Mouse (Mus musculus) T-helper 17 cell (primary cell): ENCODE data around the gene Snx20.

Source experiments
- in situ Hi-C, 2 experiments: fragments of 300-600 bp; cut with MboI, MseI; formaldehyde crosslinking; loops; 1 replicate in 1 of 2; 2 replicates in 1 of 2; pipeline ENCODE4 v1.15.1; 2025; ENCODE audit warnings: high pct_unique_total_duplicates in 2 of 2

The Snx20 gene

GRCm38 (mm10) chr8:88635474-88636397, at the start of gene Snx20:
Gene Snx20 (minus strand): TSS chr8:88636128.
- in situ Hi-C loops = loop anchor here in 1 of 2 experiments (5.0 to 25.0 kb wide), 3 partner anchors 57 to 1773 kb away; no protein-coding TSS in a partner anchor

- in situ Hi-C loops = loop anchor here in 1 of 2 experiments (5.0 kb wide), 1 partner anchor 41 kb away; no protein-coding TSS in a partner anchor
These were observed 47.8 kb upstream of the Snx20 start for GRCm38 (mm10) chr8:88683656-88684289.

DNA sequence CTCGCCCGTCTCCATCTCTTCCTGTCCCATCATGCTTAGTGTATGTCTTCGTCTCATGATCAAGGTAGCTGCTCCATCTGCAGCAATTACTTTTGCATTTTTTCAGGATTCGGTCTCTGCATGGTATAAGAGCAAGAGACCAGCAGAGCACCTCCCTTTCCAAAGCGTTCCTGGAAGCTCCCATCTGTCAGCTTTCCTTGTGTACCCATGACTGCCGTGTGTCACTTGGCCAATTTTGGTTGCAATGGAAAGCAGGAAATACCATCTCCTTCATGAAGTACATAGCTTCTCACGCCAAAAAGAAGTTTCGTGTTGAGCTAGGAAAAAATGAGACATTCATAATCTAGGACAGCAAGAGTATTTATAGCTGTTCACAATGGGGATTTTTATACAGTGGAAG, 45.1 kb upstream of the Snx20 start:
- in situ Hi-C loops = loop anchor here in 1 of 2 experiments (5.0 kb wide), 1 partner anchor 39 kb away; no protein-coding TSS in a partner anchor

DNA sequence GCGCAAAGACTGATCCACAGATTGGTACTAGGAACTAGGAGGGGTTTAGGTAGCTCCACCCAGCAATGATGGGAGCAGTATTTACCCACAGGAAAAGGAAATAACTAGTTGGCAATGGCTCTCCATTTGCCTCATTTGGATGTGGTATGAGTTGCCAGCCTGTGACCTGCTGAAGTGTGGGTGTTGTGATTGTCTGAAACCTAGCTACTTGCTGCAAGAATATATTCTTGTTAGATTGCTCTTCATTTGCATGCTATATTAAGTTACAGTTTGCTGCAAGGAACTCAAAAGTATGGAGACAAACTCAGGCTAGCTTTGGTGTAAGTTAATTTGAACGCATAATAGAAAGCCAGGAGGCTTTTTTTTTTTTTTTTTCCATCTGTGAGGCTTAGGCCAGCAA, 44.6 kb upstream of the Snx20 start:
- in situ Hi-C loops = loop anchor here in 1 of 2 experiments (5.0 kb wide), 1 partner anchor 38 kb away; no protein-coding TSS in a partner anchor

DNA sequence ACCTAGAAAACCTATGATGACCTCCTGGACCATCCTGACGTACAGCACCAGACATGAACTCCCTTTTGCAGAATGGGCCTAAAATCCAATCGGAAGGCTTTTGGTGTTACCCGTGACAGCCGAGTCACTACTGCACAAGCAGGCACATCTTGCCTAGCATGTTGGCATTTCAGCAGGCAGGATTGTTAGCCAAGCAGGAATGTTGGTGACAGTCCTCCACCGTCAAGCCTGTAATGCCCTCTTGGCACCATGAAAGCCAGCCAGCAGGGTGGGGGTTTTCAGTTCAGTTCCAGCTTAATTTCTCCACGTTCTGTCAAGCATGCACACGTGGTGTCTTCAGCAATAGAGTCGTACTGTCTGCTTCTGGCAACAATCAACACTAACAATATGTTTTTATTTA, 41.1 kb upstream of the Snx20 start:
- in situ Hi-C loops = no loop called here

DNA sequence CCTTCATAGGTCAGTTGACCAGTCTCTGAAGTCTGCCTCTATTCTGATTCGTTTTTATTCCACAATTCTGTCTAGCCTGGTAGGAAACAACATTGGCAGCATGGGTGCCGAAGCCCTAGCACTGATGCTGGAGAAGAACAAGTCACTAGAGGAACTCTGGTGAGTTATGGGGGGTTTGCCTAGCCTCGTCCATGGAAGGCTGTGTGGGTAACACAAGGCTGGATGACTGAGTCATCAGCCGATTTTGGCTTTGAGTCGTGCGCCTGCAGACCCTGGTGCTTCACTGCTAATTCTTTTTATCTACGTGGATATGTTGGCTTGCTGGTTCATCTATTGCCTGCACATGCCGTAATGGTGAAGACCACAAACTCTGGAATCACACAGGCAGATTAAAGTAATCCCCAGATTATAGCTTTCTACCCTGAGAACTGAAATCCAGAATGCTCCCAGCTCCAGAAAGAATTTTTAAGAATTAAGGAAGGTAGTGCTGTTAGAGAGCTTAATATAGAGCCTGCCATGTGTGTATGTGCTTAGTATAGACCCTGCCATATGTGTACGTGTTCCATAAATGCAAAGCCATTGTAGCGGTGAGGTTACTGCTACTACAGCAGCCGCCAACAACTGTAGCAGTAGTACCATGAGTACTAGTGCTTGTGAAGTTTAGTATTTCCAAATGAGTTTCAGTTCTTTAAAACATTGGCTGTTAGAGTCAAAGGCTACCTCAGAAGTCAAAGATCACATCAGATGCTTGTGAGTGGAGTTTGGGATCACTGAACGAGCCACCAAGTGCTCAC, 39.6 kb upstream of the Snx20 start:
- in situ Hi-C loops = no loop called here

GRCm38 (mm10) chr8:88673859-88674258, 37.9 kb upstream of the Snx20 start:
- in situ Hi-C loops = no loop called here

GRCm38 (mm10) chr8:88671575-88671974, 35.6 kb upstream of the Snx20 start:
- in situ Hi-C loops = no loop called here

GRCm38 (mm10) chr8:88670782-88671181, 34.9 kb upstream of the Snx20 start:
- in situ Hi-C loops = no loop called here

DNA sequence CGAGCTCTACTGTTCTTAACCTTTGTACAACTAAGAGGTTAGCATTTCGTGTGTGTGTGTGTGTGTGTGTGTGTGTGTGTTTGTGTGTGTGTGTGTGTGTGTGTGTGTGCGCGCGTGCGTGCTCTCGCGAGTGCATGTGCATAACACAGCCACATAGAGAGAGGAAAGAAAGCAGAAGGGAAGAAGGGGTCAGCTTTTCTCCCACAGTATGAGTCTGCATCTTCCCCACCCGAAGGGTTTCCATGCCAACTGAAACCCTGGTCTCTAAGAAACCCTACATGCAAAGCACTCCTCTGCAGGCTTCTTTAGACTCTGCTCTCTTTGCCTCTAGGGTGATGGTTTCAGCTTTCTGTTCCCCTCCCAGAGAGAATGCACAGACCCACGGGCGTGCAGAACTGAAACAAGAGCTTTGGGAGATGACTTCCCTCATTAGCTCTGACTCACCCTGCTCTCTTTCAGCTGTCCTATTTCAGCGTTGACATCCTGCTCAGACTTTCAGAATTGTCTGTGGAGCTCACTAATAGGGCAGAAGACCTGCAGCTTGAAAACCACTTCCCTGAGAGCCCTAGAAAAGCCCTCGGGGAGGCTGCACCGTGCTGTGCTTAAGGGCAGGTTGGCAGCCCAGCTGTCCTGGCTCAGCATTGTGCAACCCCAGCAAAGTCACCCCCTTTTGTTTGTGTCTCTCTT, 32.6 kb upstream of the Snx20 start:
- in situ Hi-C loops = no loop called here

GRCm38 (mm10) chr8:88666435-88666834, 30.5 kb upstream of the Snx20 start:
- in situ Hi-C loops = no loop called here

GRCm38 (mm10) chr8:88664947-88665346, 29.0 kb upstream of the Snx20 start:
- in situ Hi-C loops = no loop called here

DNA sequence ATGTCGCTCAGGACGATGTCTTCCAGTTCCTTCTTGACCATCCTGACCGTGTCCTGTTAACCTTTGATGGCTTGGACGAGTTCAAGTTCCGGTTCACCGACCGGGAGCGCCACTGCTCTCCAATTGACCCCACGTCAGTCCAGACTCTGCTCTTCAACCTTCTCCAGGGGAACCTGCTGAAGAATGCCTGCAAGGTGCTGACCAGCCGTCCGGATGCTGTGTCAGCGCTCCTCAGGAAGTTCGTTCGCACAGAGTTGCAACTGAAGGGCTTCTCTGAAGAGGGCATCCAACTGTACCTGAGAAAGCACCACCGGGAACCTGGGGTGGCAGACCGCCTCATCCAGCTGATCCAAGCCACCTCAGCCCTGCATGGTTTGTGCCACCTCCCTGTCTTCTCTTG, 28.2 kb upstream of the Snx20 start:
- in situ Hi-C loops = no loop called here

GRCm38 (mm10) chr8:88662401-88662821, 26.5 kb upstream of the Snx20 start:
- in situ Hi-C loops = no loop called here

GRCm38 (mm10) chr8:88659873-88660272, 23.9 kb upstream of the Snx20 start:
- in situ Hi-C loops = loop anchor here in 1 of 2 experiments (10.0 kb wide), 1 partner anchor 415 kb away; no protein-coding TSS in a partner anchor

- in situ Hi-C loops = loop anchor here in 1 of 2 experiments (10.0 kb wide), 1 partner anchor 419 kb away; no protein-coding TSS in a partner anchor
These were observed 19.4 kb upstream of the Snx20 start for GRCm38 (mm10) chr8:88655334-88655733.

DNA sequence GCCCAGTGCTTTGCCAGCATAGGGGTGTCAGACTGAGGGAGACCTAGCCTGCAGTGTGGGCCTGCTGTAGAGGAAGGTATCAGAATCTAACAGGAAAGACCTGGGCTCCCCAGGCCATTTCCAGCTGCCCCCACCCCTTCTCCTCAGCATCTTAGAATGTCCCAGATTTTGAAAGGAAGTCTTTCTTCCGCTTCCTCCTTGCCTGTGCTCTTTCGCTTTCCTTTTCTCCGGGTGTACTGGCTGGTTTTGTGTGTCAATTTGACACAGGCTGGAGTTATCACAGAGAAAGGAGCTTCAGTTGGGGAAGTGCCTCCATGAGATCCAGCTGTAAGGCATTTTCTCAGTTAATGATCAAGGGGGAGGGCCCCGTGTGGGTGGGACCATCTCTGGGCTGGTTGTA, 15.2 kb upstream of the Snx20 start:
- in situ Hi-C loops = loop anchor here in 1 of 2 experiments (10.0 kb wide), 1 partner anchor 424 kb away; no protein-coding TSS in a partner anchor

GRCm38 (mm10) chr8:88650016-88650708, 14.2 kb upstream of the Snx20 start:
- in situ Hi-C loops = loop anchor here in 1 of 2 experiments (10.0 kb wide), 1 partner anchor 425 kb away; no protein-coding TSS in a partner anchor

GRCm38 (mm10) chr8:88648322-88648721, 12.4 kb upstream of the Snx20 start:
- in situ Hi-C loops = loop anchor here in 1 of 2 experiments (25.0 kb wide), 1 partner anchor 1786 kb away; no protein-coding TSS in a partner anchor
